Mouse (Mus musculus): ENCODE measurements at regions not wholly inside any gene's neighbourhood (a gene's known extent, or its start where the extent isn't known, plus 50 kb on each side); places are given as distances from the start of the nearest gene placed in this dataset.

- TF ChIP-seq CTCF (IDR thresholded peaks at IDR 0.05; ENCODE audit: insufficient read depth, low read depth, low read length), result no peak
- TF ChIP-seq POLR2A (IDR thresholded peaks at IDR 0.05; ENCODE audit: insufficient read depth, low read depth, low read length), result no peak
Measured at GRCm38 (mm10) chr4:107746366-107746765, 55.7 kb upstream of the Lrp8 start.
